Mouse (Mus musculus) MEL (cell line): ENCODE measurements around the gene Pars2. TPM values are rescaled to one million over a fixed set of nuclear protein-coding genes. Genes with fewer than 3 reads are reported as not detected.

Experiments used
- DNase-seq: peaks from one replicate; pipeline ENCODE4 v3.0.0; 2011; ENCODE audit warnings: low read depth, low spot score
- H3K27ac ChIP-seq: 2 replicates; pipeline ENCODE4 v1.5.1; 2012; ENCODE audit warnings: low read depth, mild to moderate bottlenecking, control low read depth, low read length, moderate library complexity; ENCODE audit not compliant: control insufficient read depth
- H3K27me3 ChIP-seq, 2 experiments: fragments of 150-350 bp in 1 of 2; sonication (generic) in 1 of 2; 2 replicates each; pipeline ENCODE4 v1.6.1; 2012; ENCODE audit warnings: low read length in 2 of 2, mild to moderate bottlenecking in 2 of 2, improper control_type of control experiment in 1 of 2, moderate library complexity in 1 of 2; ENCODE audit not compliant: insufficient read depth in 2 of 2, control insufficient read depth in 1 of 2
- H3K36me3 ChIP-seq, 2 experiments: 2 replicates each; pipeline ENCODE4 v1.6.1; 2012 to 2014; ENCODE audit warnings: low read length in 2 of 2, improper control_type of control experiment in 1 of 2, inconsistent platforms in 1 of 2, mild to moderate bottlenecking in 1 of 2; ENCODE audit not compliant: insufficient read depth in 2 of 2, control insufficient read depth in 1 of 2
- H3K4me1 ChIP-seq, 2 experiments: fragments of 150-350 bp in 1 of 2; sonication (generic) in 1 of 2; 2 replicates each; pipeline ENCODE4 v1.6.1; 2012; ENCODE audit warnings: low read length in 2 of 2, improper control_type of control experiment in 1 of 2, mild to moderate bottlenecking in 1 of 2; ENCODE audit not compliant: insufficient read depth in 2 of 2, control insufficient read depth in 1 of 2
- H3K4me3 ChIP-seq, 2 experiments: fragments of 150-350 bp in 1 of 2; sonication (generic) in 1 of 2; 2 replicates each; pipeline ENCODE4 v1.5.1; 2012; ENCODE audit warnings: low read depth in 2 of 2, low read length in 2 of 2, mild to moderate bottlenecking in 2 of 2, moderate library complexity in 2 of 2, control low read depth in 1 of 2, improper control_type of control experiment in 1 of 2; ENCODE audit not compliant: control insufficient read depth in 1 of 2, insufficient read depth in 1 of 2
- H3K79me2 ChIP-seq: 2 replicates; pipeline ENCODE4 v1.6.1; 2012; ENCODE audit warnings: mild to moderate bottlenecking, low read length, moderate library complexity; ENCODE audit not compliant: control insufficient read depth, poor library complexity, insufficient read depth
- H3K9ac ChIP-seq: 2 replicates; pipeline ENCODE4 v1.6.1; 2012; ENCODE audit warnings: low read depth, mild to moderate bottlenecking, control low read depth, low read length, moderate library complexity; ENCODE audit not compliant: control insufficient read depth, poor library complexity, severe bottlenecking
- H3K9me3 ChIP-seq: fragments of 150-350 bp; sonication (generic); replicated peaks from 2 replicates; pipeline ENCODE4 v1.6.1; 2012; ENCODE audit warnings: mild to moderate bottlenecking, low read length, improper control_type of control experiment, moderate library complexity; ENCODE audit not compliant: insufficient read depth
- CHD2 ChIP-seq: IDR thresholded peaks from 2 replicates; pipeline ENCODE4 v1.6.1; 2011; ENCODE audit warnings: low read length, improper control_type of control experiment
- E2F4 ChIP-seq: IDR thresholded peaks from 2 replicates; pipeline ENCODE4 v1.6.1; 2011; ENCODE audit warnings: low read depth, low read length, improper control_type of control experiment, borderline replicate concordance
- ELF1 ChIP-seq: IDR thresholded peaks from 2 replicates; pipeline ENCODE4 v1.6.1; 2014; ENCODE audit warnings: low read depth, mild to moderate bottlenecking, inconsistent platforms, low read length, improper control_type of control experiment, moderate library complexity
- EP300 ChIP-seq, 2 experiments: IDR thresholded peaks; 2 replicates each; pipeline ENCODE4 v1.6.1; 2011; ENCODE audit warnings: improper control_type of control experiment in 2 of 2, low read length in 2 of 2, low read depth in 1 of 2, mild to moderate bottlenecking in 1 of 2
- ETS1 ChIP-seq: IDR thresholded peaks from 2 replicates; pipeline ENCODE4 v1.6.1; 2012; ENCODE audit warnings: low read depth, mild to moderate bottlenecking, inconsistent platforms, low read length, improper control_type of control experiment, moderate library complexity
- GATA1 ChIP-seq: IDR thresholded peaks from 2 replicates; pipeline ENCODE4 v1.6.1; 2011; ENCODE audit warnings: low read depth, low read length, improper control_type of control experiment
- KAT2A ChIP-seq: conservative IDR thresholded peaks from 2 replicates; pipeline ENCODE4 v1.6.1; 2012; ENCODE audit warnings: low read depth, low read length, improper control_type of control experiment, inconsistent platforms
- MAFK ChIP-seq: IDR thresholded peaks from 2 replicates; pipeline ENCODE4 v1.6.1; 2011; ENCODE audit warnings: low read depth, mild to moderate bottlenecking, low read length, improper control_type of control experiment, borderline replicate concordance
- MAX ChIP-seq: IDR thresholded peaks from 2 replicates; pipeline ENCODE4 v1.6.1; 2011; ENCODE audit warnings: low read length, improper control_type of control experiment
- MEF2A ChIP-seq: IDR thresholded peaks from 2 replicates; pipeline ENCODE4 v1.6.1; 2014; ENCODE audit warnings: low read depth, mild to moderate bottlenecking, inconsistent platforms, low read length, improper control_type of control experiment; ENCODE audit not compliant: poor library complexity, insufficient replicate concordance, severe bottlenecking; ENCODE audit errors: extremely low read depth
- NELFE ChIP-seq: IDR thresholded peaks from 2 replicates; pipeline ENCODE4 v1.6.1; 2011; ENCODE audit warnings: low read depth, low read length, improper control_type of control experiment
- POLR2A ChIP-seq, 2 experiments: IDR thresholded peaks; 2 replicates each; pipeline ENCODE4 v1.6.1; 2011 to 2012; ENCODE audit warnings: low read length in 2 of 2, mild to moderate bottlenecking in 2 of 2, control low read depth in 1 of 2, improper control_type of control experiment in 1 of 2, low read depth in 1 of 2, moderate library complexity in 1 of 2; ENCODE audit not compliant: control insufficient read depth in 1 of 2, insufficient read depth in 1 of 2, poor library complexity in 1 of 2
- POLR2AphosphoS5 ChIP-seq: IDR thresholded peaks from 2 replicates; pipeline ENCODE4 v1.6.1; 2012; ENCODE audit warnings: low read depth, borderline replicate concordance, mild to moderate bottlenecking, inconsistent platforms, low read length, moderate library complexity, mixed read lengths
- SMC3 ChIP-seq: IDR thresholded peaks from 2 replicates; pipeline ENCODE4 v1.6.1; 2011; ENCODE audit warnings: low read depth, low read length, improper control_type of control experiment
- TCF12 ChIP-seq: IDR thresholded peaks from 2 replicates; pipeline ENCODE4 v1.6.1; 2014; ENCODE audit warnings: low read depth, mild to moderate bottlenecking, inconsistent platforms, low read length, improper control_type of control experiment, moderate library complexity
- USF1 ChIP-seq: IDR thresholded peaks from 2 replicates; pipeline ENCODE4 v1.6.1; 2014; ENCODE audit warnings: low read depth, mild to moderate bottlenecking, inconsistent platforms, low read length, improper control_type of control experiment, moderate library complexity
- USF2 ChIP-seq, 2 experiments: IDR thresholded peaks; 2 replicates each; pipeline ENCODE4 v1.6.1; 2011 to 2012; ENCODE audit warnings: improper control_type of control experiment in 2 of 2, low read length in 2 of 2, borderline replicate concordance in 1 of 2, inconsistent platforms in 1 of 2, low read depth in 1 of 2, mild to moderate bottlenecking in 1 of 2; ENCODE audit not compliant: insufficient read depth in 1 of 2
- ZC3H11A ChIP-seq: IDR thresholded peaks from 2 replicates; pipeline ENCODE4 v1.6.1; 2012; ENCODE audit warnings: low read depth, mild to moderate bottlenecking, inconsistent platforms, low read length, improper control_type of control experiment
- ZKSCAN1 ChIP-seq: IDR thresholded peaks from 2 replicates; pipeline ENCODE4 v1.6.1; 2012; ENCODE audit warnings: low read depth, mild to moderate bottlenecking, inconsistent platforms, low read length, improper control_type of control experiment, moderate library complexity
- ZMIZ1 ChIP-seq: IDR thresholded peaks from 2 replicates; pipeline ENCODE4 v1.6.1; 2012; ENCODE audit warnings: low read depth, mild to moderate bottlenecking, inconsistent platforms, low read length, improper control_type of control experiment, moderate library complexity
- ZNF384 ChIP-seq: IDR thresholded peaks from 2 replicates; pipeline ENCODE4 v1.6.1; 2012; ENCODE audit warnings: low read depth, mild to moderate bottlenecking, inconsistent platforms, low read length, improper control_type of control experiment
- polyA plus RNA-seq, 2 experiments: library from polyadenylated mRNA; stranded (reverse) in 1 of 2; unstranded in 1 of 2; fragments of >175 nt in 1 of 2; fragments of >200 nt in 1 of 2; gene quantifications; 2 replicates each; pipeline versions ENCODE4 v1.2.1 to v1.2.4; 2012; ENCODE audit warnings: low replicate concordance in 2 of 2, low read depth in 1 of 2; ENCODE audit not compliant: insufficient read length in 2 of 2, insufficient read depth in 1 of 2, missing spikeins in 1 of 2
- total RNA-seq: library from RNA; depleted of rRNA; stranded (reverse); fragments of 300-350 nt; gene quantifications from 2 replicates; pipeline ENCODE4 v1.2.3, GENCODE M21; 2012

Gene Pars2
- total and polyA plus RNA-seq, 3 experiments, result 10.9 to 11.3 TPM; not detected in 1

DNA sequence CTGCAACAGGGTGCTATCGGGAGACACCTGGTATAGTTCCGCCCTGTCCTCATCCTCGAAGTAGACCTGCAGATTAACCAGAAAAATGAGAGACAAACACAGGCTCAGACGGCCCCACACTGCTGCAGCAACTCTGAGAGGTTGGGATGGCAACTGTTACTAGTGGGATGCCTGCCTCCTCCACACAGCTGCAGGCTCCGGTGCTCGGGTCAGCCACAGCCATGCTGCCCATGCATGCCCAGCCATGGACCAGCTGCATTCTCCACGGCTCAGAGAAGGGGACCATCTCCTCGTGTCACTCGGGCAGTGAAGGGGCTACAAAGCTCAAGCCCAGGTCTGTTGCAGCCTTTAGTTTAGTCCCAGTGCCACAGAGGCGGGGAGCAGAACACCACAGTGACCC is 14.8 kb downstream of the Pars2 start (continued):
- TF ChIP-seq KAT2A (no peak), ZNF384 (no peak)

DNA sequence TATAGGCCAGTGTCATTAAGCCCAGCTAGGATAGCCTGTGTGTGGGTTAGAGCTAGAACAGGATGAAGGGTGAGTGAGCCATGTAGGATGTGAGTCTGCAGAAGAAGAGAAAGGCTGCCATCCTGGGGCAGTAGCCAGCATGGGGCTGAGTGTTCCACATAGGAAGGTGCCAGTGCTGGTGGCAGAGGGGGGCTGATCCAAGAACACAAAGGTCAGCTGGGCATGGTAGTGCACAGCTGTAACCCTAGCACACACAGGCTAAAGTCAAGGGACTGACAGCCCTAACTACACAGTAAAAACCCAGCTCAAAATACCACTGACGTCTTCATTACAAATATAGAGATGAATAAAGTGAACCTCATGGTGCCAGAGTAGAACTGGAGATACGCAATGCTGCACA is 15.7 kb downstream of the Pars2 start:
- H3K9ac ChIP-seq, result no peak overlapping the region
- no peaks in the 10 kb centered on the region for H3K79me2 ChIP-seq
- no peaks in the 10 kb centered on the region for H3K27me3 ChIP-seq
- no peaks in the 10 kb centered on the region for H3K4me1 ChIP-seq
- TF ChIP-seq ETS1 (no peak), NELFE (no peak), ZKSCAN1 (no peak), CHD2 (no peak), ELF1 (no peak), ZC3H11A (no peak), POLR2AphosphoS5 (no peak), POLR2A (IDR thresholded peaks at IDR 0.05; ENCODE audit: control insufficient read depth in 1 of 2, insufficient read depth in 1 of 2, low read depth in 1 of 2, low read length in 2 of 2, poor library complexity in 1 of 2) (no peak), USF2 (IDR thresholded peaks at IDR 0.05; ENCODE audit: borderline replicate concordance in 1 of 2, insufficient read depth in 1 of 2, low read depth in 1 of 2, low read length in 2 of 2) (no peak)
- TF ChIP-seq, all 39 proteins: peak for 0
- Histone ChIP-seq H3K9me3 (no peaks in the 10 kb centered on the region), H3K4me3 (no peak overlapping the region), H3K36me3 (peaks cover 0 to 15% of the 10 kb centered on the region in 2 experiments; a peak in 2 of 4 replicates), H3K27ac (no peak overlapping the region)
- DNase-seq, result no peak

DNA sequence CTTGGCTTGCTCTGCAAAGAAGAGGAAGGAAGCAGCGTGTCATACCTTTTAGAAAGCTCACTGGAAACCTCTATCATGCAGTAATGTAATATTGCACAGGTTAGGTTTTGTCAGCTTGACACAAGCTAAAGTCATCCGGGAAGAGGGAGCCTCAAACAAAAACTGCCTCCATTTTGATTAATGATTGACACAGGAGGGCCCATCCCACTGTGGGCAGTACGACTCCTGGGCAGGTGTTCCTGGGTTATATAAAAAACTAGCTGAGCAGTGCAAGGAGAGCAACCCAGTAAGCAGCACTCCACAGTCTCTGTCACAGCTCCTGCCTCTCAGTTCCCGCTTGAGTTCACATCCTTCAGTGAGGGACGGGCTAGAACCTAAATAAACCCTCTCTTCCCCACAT is 25.9 kb downstream of the Pars2 start:
- no peaks in the 10 kb centered on the region for H3K27me3 ChIP-seq
- H3K36me3 ChIP-seq, result peaks cover 3 to 9% of the 10 kb centered on the region in 2 experiments
- TF ChIP-seq ELF1, result no peak
- no peak for TF ChIP-seq USF1
- TF ChIP-seq E2F4, result no peak
- TF ChIP-seq EP300 (IDR thresholded peaks at IDR 0.05; ENCODE audit: low read depth in 1 of 2, low read length in 2 of 2), result no peak
- no peak for TF ChIP-seq MAFK
- no peak for TF ChIP-seq SMC3
- no peak for TF ChIP-seq TCF12
- no peak for TF ChIP-seq MEF2A
- TF ChIP-seq NELFE, result no peak
- TF ChIP-seq ZMIZ1, result no peak
- no peak for TF ChIP-seq MAX
- TF ChIP-seq KAT2A, result no peak
- no peak for TF ChIP-seq ZNF384
- no peak for TF ChIP-seq GATA1
- TF ChIP-seq CHD2, result no peak
- no peak overlapping the region for H3K9ac ChIP-seq
- H3K79me2 ChIP-seq, result peaks cover 11% of the 10 kb centered on the region
- peaks cover 4 to 14% of the 10 kb centered on the region in 2 experiments; a peak in 3 of 4 replicates for H3K4me1 ChIP-seq
- H3K4me3 ChIP-seq, result no peak overlapping the region
- no peaks in the 10 kb centered on the region for H3K9me3 ChIP-seq
- DNase-seq, result no peak
- H3K27ac ChIP-seq, result no peak overlapping the region
